12 mouse cellular contexts compared by ENCODE assay signal in genomic region chr11:86583990-86584897, GRCm38 (mm10). TPM values are rescaled to one million over a fixed set of nuclear protein-coding genes. Genes with fewer than 3 reads are reported as not detected.
DNase-seq lines count a peak whose midpoint lies in the region; ATAC-seq and TF ChIP-seq lines count a peak whose summit lies in the region.
"Had no signal": no experiment of that assay in that cellular context is flagged by ENCODE, and none has a peak within 500 bp of the region (broad histone marks: within the 10 kb centered on the region; RNA-seq: fewer than 3 reads in every experiment).

No protein-coding gene starts in this region.

- no peak for TF ChIP-seq RAD21 in MEL (IDR thresholded peaks at IDR 0.05; ENCODE audit: low read depth, low read length)

- peak overlapping the region; percentile 83 for H3K4me2 ChIP-seq in heart, embryonic 14.5 days (ENCODE audit: low read length)
- peak overlapping the region; percentile 66 for H3K4me2 ChIP-seq in liver, embryonic 12.5 days
- H3K4me2 ChIP-seq: limb, embryonic 12.5 days had no signal

- TF ChIP-seq EP300 in MEL (IDR thresholded peaks at IDR 0.05; ENCODE audit: low read depth in 1 of 2, low read length in 2 of 2) = peak; percentile 5 to 34; a peak in 1 of 4 replicates

- ATAC-seq in heart, embryonic 14.5 days (ENCODE audit: insufficient number of reproducible peaks, insufficient read depth, low FRiP score, low read depth) = no peak
- no peak for ATAC-seq in liver, embryonic 12.5 days
- no peak for ATAC-seq in erythroid progenitor cell, adult 5-6 weeks (replicated peaks; ENCODE audit: low FRiP score, poor library complexity, severe bottlenecking)

- DNase-seq in heart, postnatal 25 days (ENCODE audit: low spot score) = no peak
- DNase-seq in 3134 (ENCODE audit: extremely low read depth, insufficient read length, low spot score) (peak; percentile 42), MEL (ENCODE audit: low read depth, low spot score) (peak; percentile 74)
- DNase-seq in layer of hippocampus, postnatal 10 days (ENCODE audit: low spot score in 2 of 2) = no peak
- no peak for DNase-seq in B cell, adult 2 months
- DNase-seq: adrenal gland, postnatal 36 days; gastrocnemius, postnatal 14 days; kidney, postnatal 4 days had no signal

- H3K27ac ChIP-seq in heart, embryonic 14.5 days (replicated peaks in 1 of 2; ENCODE audit: control insufficient read depth in 1 of 2, insufficient read depth in 1 of 2, low read depth in 2 of 2, low read length in 2 of 2) = peak overlapping the region in 1 of 2 experiments; percentile 88; a peak in 2 of 4 replicates
- H3K27ac ChIP-seq in MEL (ENCODE audit: control insufficient read depth, low read depth, low read length) = peak overlapping the region; percentile 96
- peak overlapping the region; percentile 11 for H3K27ac ChIP-seq in liver, embryonic 12.5 days
- H3K27ac ChIP-seq: limb, embryonic 12.5 days had no signal

- H3K4me3 ChIP-seq in heart, embryonic 14.5 days (ENCODE audit: control insufficient read depth in 1 of 2, insufficient read depth in 1 of 2, low read depth in 1 of 2, low read length in 2 of 2) = peak overlapping the region; percentile 5 to 54; a peak in 3 of 4 replicates
- H3K4me3 ChIP-seq in MEL (ENCODE audit: control insufficient read depth in 1 of 2, insufficient read depth in 1 of 2, low read depth in 2 of 2, low read length in 2 of 2) = peak overlapping the region; percentile 83 to 88
- peak overlapping the region; percentile 56 for H3K4me3 ChIP-seq in liver, embryonic 12.5 days
- H3K4me3 ChIP-seq: limb, embryonic 12.5 days had no signal

- WGBS in heart, embryonic 14.5 days = 63% methylated on average over 14 of the region's 14 CpGs
- WGBS in liver, embryonic 12.5 days (ENCODE audit: insufficient replicate concordance) = 50% methylated on average over 14 of the region's 14 CpGs

- peaks cover 10% of the 10 kb centered on the region; the same call in 1 of the 2 replicates for H3K36me3 ChIP-seq in heart, embryonic 14.5 days (ENCODE audit: control insufficient read depth, insufficient read depth, low read length)
- peaks cover 4 to 34% of the 10 kb centered on the region in 2 experiments; a peak in 3 of 4 replicates for H3K36me3 ChIP-seq in MEL (ENCODE audit: control insufficient read depth in 1 of 2, insufficient read depth in 2 of 2, low read length in 2 of 2)
- peaks cover 28% of the 10 kb centered on the region for H3K36me3 ChIP-seq in liver, embryonic 12.5 days
- H3K36me3 ChIP-seq: limb, embryonic 12.5 days had no signal

- H3K9ac ChIP-seq in heart, embryonic 14.5 days (ENCODE audit: low read length) = peak overlapping the region; percentile 82
- H3K9ac ChIP-seq in MEL (ENCODE audit: control insufficient read depth, low read depth, low read length, poor library complexity, severe bottlenecking) = peak overlapping the region; percentile 88
- 0 out of 2 replicates have a peak overlapping the region, but pooled peaks have one; percentile 3 for H3K9ac ChIP-seq in liver, embryonic 12.5 days
- H3K9ac ChIP-seq: limb, embryonic 12.5 days had no signal

- H3K27me3 ChIP-seq in heart, embryonic 14.5 days (ENCODE audit: control insufficient read depth, insufficient read depth, low read length) = no peaks in the 10 kb centered on the region
- H3K27me3 ChIP-seq in MEL (ENCODE audit: control insufficient read depth in 1 of 2, insufficient read depth in 2 of 2, low read length in 2 of 2) = no peaks in the 10 kb centered on the region
- H3K27me3 ChIP-seq in liver, embryonic 12.5 days (replicated peaks) = no peaks in the 10 kb centered on the region
- H3K27me3 ChIP-seq: limb, embryonic 12.5 days had no signal

- TF ChIP-seq POLR2A in MEL (IDR thresholded peaks at IDR 0.05; ENCODE audit: control insufficient read depth in 1 of 2, insufficient read depth in 1 of 2, low read depth in 1 of 2, low read length in 2 of 2, poor library complexity in 1 of 2) = peak in 1 of 2 experiments; percentile 50; a peak in 2 of 4 replicates

- intact Hi-C loops in heart, postnatal 25 days (cut with DNase I) = no loop called here

- H3K9me3 ChIP-seq in heart, embryonic 14.5 days (ENCODE audit: control insufficient read depth, low read length) = no peaks in the 10 kb centered on the region
- no peaks in the 10 kb centered on the region for H3K9me3 ChIP-seq in MEL (replicated peaks; ENCODE audit: insufficient read depth, low read length)
- H3K9me3 ChIP-seq in liver, embryonic 12.5 days (replicated peaks) = no peaks in the 10 kb centered on the region
- H3K9me3 ChIP-seq: limb, embryonic 12.5 days had no signal

- TF ChIP-seq CTCF in MEL (IDR thresholded peaks at IDR 0.05 in 2 of 3, conservative IDR thresholded peaks at IDR 0.05 in 1 of 3; ENCODE audit: control insufficient read depth in 1 of 3, insufficient read depth in 1 of 3, low read depth in 2 of 3, low read length in 3 of 3, poor library complexity in 1 of 3, severe bottlenecking in 1 of 3) = no peak

- peaks cover 8 to 32% of the 10 kb centered on the region in 2 experiments for H3K4me1 ChIP-seq in heart, embryonic 14.5 days (ENCODE audit: control insufficient read depth in 2 of 2, insufficient read depth in 2 of 2, low read length in 2 of 2)
- peaks cover 11 to 24% of the 10 kb centered on the region in 2 experiments for H3K4me1 ChIP-seq in MEL (ENCODE audit: control insufficient read depth in 1 of 2, insufficient read depth in 2 of 2, low read length in 2 of 2)
- peaks cover 93% of the 10 kb centered on the region for H3K4me1 ChIP-seq in liver, embryonic 12.5 days

- H3K79me2 ChIP-seq in MEL (ENCODE audit: control insufficient read depth, insufficient read depth, low read length, poor library complexity) = peaks cover 37% of the 10 kb centered on the region

TF ChIP-seq in MEL, 35 proteins besides CTCF, POLR2A, EP300 and RAD21 (continues in another document):
- no peak for TF ChIP-seq CHD2 (IDR thresholded peaks at IDR 0.05; ENCODE audit: low read length)
- no peak for TF ChIP-seq NELFE (IDR thresholded peaks at IDR 0.05; ENCODE audit: low read depth, low read length)
- no peak for TF ChIP-seq USF2 (IDR thresholded peaks at IDR 0.05; ENCODE audit: borderline replicate concordance in 1 of 2, insufficient read depth in 1 of 2, low read depth in 1 of 2, low read length in 2 of 2)
- no peak for TF ChIP-seq POLR2AphosphoS5 (IDR thresholded peaks at IDR 0.05; ENCODE audit: borderline replicate concordance, low read depth, low read length)
- peak; percentile 33; the same call in 1 of the 2 replicates for TF ChIP-seq SIN3A (IDR thresholded peaks at IDR 0.05; ENCODE audit: low read length)
- peak; percentile 49; the same call in 1 of the 2 replicates for TF ChIP-seq ETS1 (IDR thresholded peaks at IDR 0.05; ENCODE audit: low read depth, low read length)
- TF ChIP-seq CHD1 (IDR thresholded peaks at IDR 0.05; ENCODE audit: low read depth, low read length) = peak; percentile 95; the same call in 1 of the 2 replicates
- TF ChIP-seq MAFK (IDR thresholded peaks at IDR 0.05; ENCODE audit: borderline replicate concordance, low read depth, low read length) = 0 out of 2 replicates have a peak, but pooled peaks have one; percentile 16
- peak; percentile 56; the same call in 1 of the 2 replicates for TF ChIP-seq MYC (IDR thresholded peaks at IDR 0.05; ENCODE audit: low read depth, low read length)
- peak; percentile 21; the same call in 1 of the 2 replicates for TF ChIP-seq MYB (IDR thresholded peaks at IDR 0.05; ENCODE audit: low read depth, low read length)
- TF ChIP-seq ELF1 (IDR thresholded peaks at IDR 0.05; ENCODE audit: low read depth, low read length) = no peak
- TF ChIP-seq ZNF384 (IDR thresholded peaks at IDR 0.05; ENCODE audit: low read depth, low read length) = no peak
- no peak for TF ChIP-seq JUND (IDR thresholded peaks at IDR 0.05; ENCODE audit: low read depth, low read length)
- TF ChIP-seq ZC3H11A (IDR thresholded peaks at IDR 0.05; ENCODE audit: low read depth, low read length) = no peak
- no peak for TF ChIP-seq GABPA (IDR thresholded peaks at IDR 0.05; ENCODE audit: low read depth, low read length)
- 0 out of 2 replicates have a peak, but pooled peaks have one; percentile 26 for TF ChIP-seq MAZ (IDR thresholded peaks at IDR 0.05; ENCODE audit: low read depth, low read length)
- no peak for TF ChIP-seq BHLHE40 (IDR thresholded peaks at IDR 0.05; ENCODE audit: borderline replicate concordance, low read depth, low read length)
- TF ChIP-seq POLR2AphosphoS2 (IDR thresholded peaks at IDR 0.05; ENCODE audit: low read length) = no peak
- 0 out of 2 replicates have a peak, but pooled peaks have one; percentile 11 for TF ChIP-seq RCOR1 (IDR thresholded peaks at IDR 0.05; ENCODE audit: low read depth, low read length)
- no peak for TF ChIP-seq SMC3 (IDR thresholded peaks at IDR 0.05; ENCODE audit: low read depth, low read length)
- no peak for TF ChIP-seq USF1 (IDR thresholded peaks at IDR 0.05; ENCODE audit: low read depth, low read length)
- no peak for TF ChIP-seq TAL1 (IDR thresholded peaks at IDR 0.05; ENCODE audit: low read length)
- 0 out of 2 replicates have a peak, but pooled peaks have one; percentile 11 for TF ChIP-seq HCFC1 (IDR thresholded peaks at IDR 0.05; ENCODE audit: low read depth, low read length)

RNA-seq across cellular contexts. Expression of gene Tubd1, which starts 39.5 kb away (rescaled TPM):
- polyA plus RNA-seq in heart, embryonic 14.5 days (2014; fragmentation: Nextera tagmentation; extraction: Ambion mirVana) = 12.0 and 13.2 TPM in 2 replicates
- 1 to 10 TPM; 4.6 to 4.8 TPM for total RNA-seq in heart, postnatal 25 days (2021)
- 21.5 and 23.4 TPM in 2 replicates for total RNA-seq in MEL (2012; rRNA removed)
- polyA plus RNA-seq in MEL (2012; ENCODE audit: insufficient read depth in 1 of 2, insufficient read length in 2 of 2, low read depth in 1 of 2, low replicate concordance in 2 of 2, missing spikeins in 1 of 2) = 10 to 100 TPM in 1 of 2 experiments, not detected in 1; 14.4 TPM
- polyA plus RNA-seq in liver, embryonic 12.5 days (2016; fragmentation: Nextera tagmentation; extraction: Ambion mirVana) = 13.7 and 14.8 TPM in 2 replicates
- 18.0 and 20.1 TPM in 2 replicates for total RNA-seq in erythroid progenitor cell, adult 5-6 weeks (2015; ENCODE audit: low replicate concordance)
- 16.4 and 31.6 TPM in 2 replicates for total RNA-seq in erythroid progenitor cell, adult 5-6 weeks (2017; ENCODE audit: low replicate concordance)
- 1 to 10 TPM; 6.4 to 7.2 TPM for total RNA-seq in layer of hippocampus, postnatal 10 days (2021)

RNA-seq across cellular contexts. Expression of gene Rps6kb1, which starts 39.6 kb away (rescaled TPM):
- polyA plus RNA-seq in heart, embryonic 14.5 days (2014; fragmentation: Nextera tagmentation; extraction: Ambion mirVana) = 33.4 and 34.8 TPM in 2 replicates
- 10 to 100 TPM; 19.1 to 19.2 TPM for total RNA-seq in heart, postnatal 25 days (2021)
- 39.3 and 39.8 TPM in 2 replicates for total RNA-seq in MEL (2012; rRNA removed)
- 10 to 100 TPM; 49.4 to 73.6 TPM for polyA plus RNA-seq in MEL (2012; ENCODE audit: insufficient read depth in 1 of 2, insufficient read length in 2 of 2, low read depth in 1 of 2, low replicate concordance in 2 of 2, missing spikeins in 1 of 2)
- polyA plus RNA-seq in liver, embryonic 12.5 days (2016; fragmentation: Nextera tagmentation; extraction: Ambion mirVana) = 35.9 and 40.6 TPM in 2 replicates
- total RNA-seq in erythroid progenitor cell, adult 5-6 weeks (2015; ENCODE audit: low replicate concordance) = 34.4 and 42.5 TPM in 2 replicates
- 43.0 and 73.8 TPM in 2 replicates for total RNA-seq in erythroid progenitor cell, adult 5-6 weeks (2017; ENCODE audit: low replicate concordance)
- 10 to 100 TPM; 49.8 to 52.9 TPM for total RNA-seq in layer of hippocampus, postnatal 10 days (2021)

Comparison
In these comparisons a context has a peak if more than half of its experiments do, and no peak if none do; other contexts are left out.
1. H3K4me3 ChIP-seq: peak in every context shown above with its lines; median percentile 86 in MEL; 56 in liver, embryonic 12.5 days; 30 in heart, embryonic 14.5 days.
2. H3K9ac ChIP-seq: peak in every context shown above with its lines; median percentile 88 in MEL; 82 in heart, embryonic 14.5 days; 3 in liver, embryonic 12.5 days.
3. DNase-seq: peak in 3134 (single experiment) and MEL (single experiment); none in heart, postnatal 25 days (single experiment), layer of hippocampus, postnatal 10 days (0 of 2) and B cell, adult 2 months (0 of 2).